Mouse (Mus musculus): ENCODE data around the gene Dnmt1.
A peak's percentile ranks its signal among the peaks of the same experiment; 100 is the strongest.

Dnmt1 gene

DNA sequence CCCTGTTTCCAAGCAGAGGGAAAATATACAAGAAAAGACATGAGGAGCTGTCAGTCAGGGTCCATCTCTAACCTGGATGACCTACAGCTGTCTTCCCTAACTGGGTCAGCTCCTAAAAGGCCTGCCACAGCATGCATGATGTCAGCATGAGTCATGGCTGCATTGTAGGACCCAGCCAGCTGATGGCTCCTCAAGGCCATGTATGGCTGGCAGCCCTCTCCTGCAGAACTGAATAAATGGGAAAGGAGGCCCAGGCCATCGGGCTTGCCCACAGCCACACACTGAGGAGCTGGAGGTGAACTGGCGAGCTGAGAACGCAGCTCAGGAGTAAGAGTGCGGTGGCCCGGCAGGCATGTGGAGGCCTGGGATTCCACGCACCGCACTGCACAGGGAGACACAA lies 16.3 kb downstream of the Dnmt1 start:
- no peak for DNase-seq (ENCODE audit: low spot score)

DNA sequence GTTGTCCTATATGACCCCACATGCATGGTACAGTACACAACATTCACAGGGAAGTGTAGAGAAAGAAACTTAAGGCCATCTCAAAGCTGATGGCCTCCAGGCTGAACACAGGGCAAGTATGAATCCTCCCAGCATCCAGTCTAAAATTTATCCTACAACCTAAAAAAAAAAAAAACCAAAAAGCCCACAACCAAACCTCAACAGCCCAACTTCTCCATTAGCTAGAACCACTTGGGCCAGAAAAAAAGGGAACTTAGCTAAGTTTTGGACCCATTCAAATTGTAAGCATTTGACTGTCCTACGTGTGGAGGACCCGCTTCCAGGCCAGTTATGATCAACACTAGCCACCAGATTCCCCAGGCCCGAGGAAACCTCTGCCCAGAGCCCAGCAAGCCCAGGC lies 36.4 kb downstream of the Dnmt1 start:
- DNase-seq (ENCODE audit: low spot score), result no peak

- no peak for DNase-seq (ENCODE audit: low spot score)
Observed at GRCm38 (mm10) chr9:20916160-20916559, 43.5 kb downstream of the Dnmt1 start.

DNA sequence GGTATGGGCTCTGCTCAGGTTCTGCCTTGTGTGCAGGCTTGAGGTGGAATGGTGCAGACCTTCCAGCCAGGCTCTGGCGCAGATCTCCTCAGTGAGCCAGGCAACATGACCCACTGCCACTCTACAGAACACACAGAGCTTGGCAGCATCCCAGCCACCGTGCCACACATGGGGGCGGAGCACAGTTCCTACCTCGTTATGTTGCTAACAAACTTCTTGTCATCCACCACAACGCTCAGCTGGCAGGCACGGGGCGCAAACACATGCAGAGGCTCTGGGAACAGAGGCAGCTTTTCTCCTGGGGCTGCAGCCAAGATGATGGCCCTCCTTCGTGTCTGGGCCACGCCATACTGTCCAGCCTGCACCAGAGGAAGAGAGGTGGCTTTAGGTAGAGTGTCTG lies 49.7 kb downstream of the Dnmt1 start:
- no peak for DNase-seq (ENCODE audit: low spot score)

DNA sequence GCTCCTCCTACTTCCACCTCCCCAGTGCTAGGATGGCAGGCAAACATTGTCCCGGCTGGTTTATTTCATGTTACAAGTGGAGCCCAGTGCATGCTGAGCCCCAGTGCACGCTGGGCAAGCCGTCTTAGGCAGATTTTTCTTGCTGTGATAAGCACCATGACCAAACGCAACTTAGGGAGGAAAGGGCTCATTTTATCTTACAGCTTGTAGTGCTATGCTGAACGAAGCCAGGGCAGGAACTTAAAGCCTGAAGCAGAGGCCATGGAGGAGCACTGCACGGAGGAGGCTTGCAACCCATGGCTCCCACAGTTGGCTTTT lies 57.6 kb downstream of the Dnmt1 start:
- no peak for DNase-seq (ENCODE audit: low spot score)

DNA sequence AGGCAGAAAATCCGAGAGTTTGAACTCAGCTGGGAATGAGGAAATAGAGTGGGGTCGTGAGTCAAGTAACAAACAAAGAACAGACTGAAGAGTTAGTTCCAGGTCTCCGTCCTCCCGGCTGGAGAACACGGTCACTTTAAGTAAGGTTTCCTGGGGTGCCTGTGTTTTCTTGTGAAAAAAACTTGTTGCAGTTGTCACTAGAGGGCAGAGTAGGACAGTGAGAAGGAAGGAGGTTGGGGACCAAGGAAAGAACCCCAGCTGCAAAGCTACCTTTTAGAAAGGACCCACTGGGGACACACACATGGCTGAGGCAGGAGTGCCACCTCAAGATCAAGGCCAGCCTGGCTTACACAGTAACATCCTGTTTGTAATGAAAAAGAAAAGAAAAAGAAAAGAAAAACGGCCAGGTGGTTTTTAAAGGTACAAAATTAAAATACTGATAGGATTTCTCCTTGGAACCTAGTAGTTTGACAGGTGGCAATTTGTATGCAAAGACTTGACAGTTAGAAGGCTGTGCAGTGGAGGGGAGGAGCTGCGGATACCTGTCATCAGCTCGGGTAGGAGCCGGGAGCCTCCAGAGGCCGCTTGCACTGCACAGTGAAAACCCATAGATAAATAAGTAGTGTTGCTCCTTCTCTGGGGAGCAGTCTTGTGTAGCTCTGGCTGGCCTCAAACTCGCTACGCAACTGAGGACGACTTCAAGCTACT lies 58.1 kb downstream of the Dnmt1 start:
- no peak for DNase-seq (ENCODE audit: low spot score)

DNA sequence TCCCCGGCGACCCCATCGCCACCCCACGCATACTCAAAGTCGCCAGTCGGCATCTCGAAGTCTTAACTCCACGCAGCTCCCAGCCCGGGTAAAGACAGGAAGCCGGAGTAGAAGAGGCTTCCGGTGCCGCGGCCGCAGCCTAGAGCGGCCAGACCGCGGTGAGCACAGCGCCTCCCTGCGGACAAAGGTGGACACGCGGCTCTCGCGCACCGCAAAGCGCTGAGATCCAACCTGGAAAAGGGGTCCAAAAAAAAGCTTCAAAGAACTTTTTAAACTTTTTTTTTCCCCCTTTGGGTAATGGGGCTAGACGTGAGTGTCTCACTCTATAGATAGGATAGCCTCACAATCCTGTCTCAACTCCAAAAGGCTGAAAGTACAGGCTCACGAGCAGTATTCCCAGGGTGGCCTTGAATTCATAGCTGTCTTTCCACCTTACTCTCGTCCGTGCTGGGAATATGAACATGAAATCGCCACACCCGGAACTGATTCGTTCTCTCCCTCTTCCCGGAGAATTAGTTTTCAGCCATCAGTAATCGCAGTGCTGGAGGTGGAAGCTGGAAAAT lies 61.1 kb downstream of the Dnmt1 start, which contains the start of gene Eif3g:
Gene Eif3g, minus strand, starts transcription at position 113 of the 563 bp plus-strand sequence.
- no peak for DNase-seq (ENCODE audit: low spot score)

DNA sequence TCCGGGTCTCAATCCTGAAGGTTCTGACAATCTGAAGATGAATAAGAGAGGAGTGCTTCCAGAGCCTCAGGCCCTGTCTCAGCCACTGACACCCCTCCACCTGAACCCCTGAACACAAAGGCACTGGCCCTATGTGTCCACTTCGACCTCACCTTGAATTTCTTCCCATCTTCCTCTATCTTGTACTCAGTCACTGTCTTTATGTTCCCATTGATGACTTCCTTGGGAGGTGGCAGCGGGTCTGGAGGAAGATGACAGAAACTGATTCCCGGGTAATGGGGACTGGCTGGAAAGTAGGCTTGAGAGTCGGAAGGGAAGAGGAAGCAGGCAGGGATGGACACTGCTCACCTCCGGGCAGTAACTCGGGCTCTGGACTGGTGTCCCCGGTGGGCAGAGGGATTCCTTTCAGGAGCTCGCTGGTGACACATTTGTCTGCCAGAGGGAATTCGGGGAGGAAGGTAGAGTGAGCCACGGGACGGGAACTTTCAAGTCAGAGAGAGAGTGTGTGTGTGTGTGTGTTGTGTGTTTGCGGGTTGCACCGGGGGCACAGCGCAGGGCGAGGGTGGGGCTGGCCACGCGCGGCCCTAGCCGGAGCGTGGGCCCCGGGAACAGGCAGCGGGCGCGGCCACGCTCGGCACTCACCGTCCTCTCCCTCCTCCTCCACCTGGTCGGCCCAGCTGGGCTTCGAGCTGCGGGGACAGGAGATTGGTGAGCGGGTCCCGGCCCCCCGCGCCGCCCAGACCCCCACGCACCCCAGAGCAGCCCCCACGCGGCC lies 61.8 kb downstream of the Dnmt1 start:
- DNase-seq (ENCODE audit: low spot score), result no peak

DNA sequence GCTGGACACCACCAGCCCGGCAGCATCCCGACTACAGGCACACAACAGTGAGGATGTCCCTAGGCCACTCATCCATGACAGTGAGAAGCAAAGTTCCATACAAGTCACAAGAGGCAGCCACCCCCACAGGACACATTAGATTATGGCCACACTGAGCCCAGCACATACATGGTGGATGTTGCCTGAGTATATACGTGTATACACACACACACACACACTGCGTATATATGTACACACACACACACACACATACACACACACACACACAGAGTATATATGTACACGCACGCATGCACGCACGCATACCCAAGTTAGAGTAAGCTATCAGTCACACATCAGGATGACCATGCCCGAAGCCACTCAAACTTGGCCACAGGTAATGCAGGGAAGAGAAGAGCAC lies 64.3 kb downstream of the Dnmt1 start:
- no peak for DNase-seq (ENCODE audit: low spot score)

- no peak for DNase-seq (ENCODE audit: low spot score)
Observed at GRCm38 (mm10) chr9:20894629-20895028, 65.1 kb downstream of the Dnmt1 start.

- no peak for DNase-seq (ENCODE audit: low spot score)
Observed at GRCm38 (mm10) chr9:20893590-20894343, 65.9 kb downstream of the Dnmt1 start.

DNA sequence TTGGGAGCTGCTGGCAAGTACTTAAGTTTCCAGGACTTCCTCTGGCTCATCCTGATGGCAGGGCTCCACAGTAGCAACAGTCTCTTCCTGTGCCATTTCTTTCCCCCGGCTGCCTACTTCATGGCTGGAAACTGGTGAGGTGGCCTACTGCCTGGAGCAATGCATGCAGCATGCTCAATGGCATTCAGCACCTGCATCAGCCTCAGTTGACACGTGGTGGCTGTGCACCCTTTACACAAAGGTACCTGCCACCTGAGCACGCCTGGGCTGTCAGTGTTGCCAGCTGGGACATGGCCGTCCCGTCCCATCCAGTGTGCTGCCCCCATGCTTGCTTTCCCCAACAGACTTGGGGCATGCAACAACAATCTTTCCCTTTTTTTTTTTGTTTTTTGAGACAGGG lies 66.6 kb downstream of the Dnmt1 start:
- DNase-seq (ENCODE audit: low spot score), result no peak

- no peak for DNase-seq (ENCODE audit: low spot score)
Observed at GRCm38 (mm10) chr9:20892104-20892653, 67.5 kb downstream of the Dnmt1 start.

GRCm38 (mm10) chr9:20891339-20892103 lies 68.2 kb downstream of the Dnmt1 start:
- DNase-seq (ENCODE audit: low spot score), result no peak

GRCm38 (mm10) chr9:20890411-20890810 lies 69.3 kb downstream of the Dnmt1 start:
- no peak for DNase-seq (ENCODE audit: low spot score)

- no peak for DNase-seq (ENCODE audit: low spot score)
Observed at GRCm38 (mm10) chr9:20889185-20890141, 70.2 kb downstream of the Dnmt1 start.

GRCm38 (mm10) chr9:20888386-20888765 lies 71.3 kb downstream of the Dnmt1 start:
- no peak for DNase-seq (ENCODE audit: low spot score)

- DNase-seq (ENCODE audit: low spot score), result peak; percentile 92
Observed at GRCm38 (mm10) chr9:20887704-20888385, 71.8 kb downstream of the Dnmt1 start, which contains the start of gene Ppan. Ppan (plus strand) TSS chr9:20888175.

DNA sequence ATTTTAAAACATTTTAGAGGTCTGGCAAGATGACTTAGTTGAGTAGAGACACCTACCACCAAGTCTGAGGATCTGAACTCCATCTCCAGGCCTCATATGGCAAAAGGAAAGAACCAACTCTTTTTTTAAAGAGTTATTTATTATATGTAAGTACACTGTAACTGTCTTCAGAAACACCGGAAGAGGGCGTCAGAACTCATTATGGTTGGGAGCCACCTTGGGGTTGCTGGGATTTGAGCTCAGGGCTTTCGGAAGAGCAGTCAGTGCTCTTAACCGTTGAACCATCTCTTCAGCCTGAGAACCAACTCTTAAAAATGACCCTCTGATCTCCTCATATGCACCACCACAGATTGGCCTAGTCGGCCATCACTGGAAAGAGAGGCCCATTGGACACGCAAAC lies 72.5 kb downstream of the Dnmt1 start:
- no peak for DNase-seq (ENCODE audit: low spot score)

GRCm38 (mm10) chr9:20886563-20886962 lies 73.1 kb downstream of the Dnmt1 start:
- no peak for DNase-seq (ENCODE audit: low spot score)

Data from layer of hippocampus, adult 9-10 months (tissue).